Mouse (Mus musculus) stomach, adult 2 months (tissue): Measurements from ENCODE around the gene Rbpj. TPM values are rescaled to one million over a fixed set of nuclear protein-coding genes. Genes with fewer than 3 reads are reported as not detected.

Experiments used
- polyA plus RNA-seq: library from polyadenylated mRNA; depleted of rRNA; stranded (reverse); fragments of >200 nt; gene quantifications from 2 replicates; pipeline ENCODE4 v1.2.3, GENCODE M21; 2012; rRNA removed

Rbpj gene
- polyA plus RNA-seq = 3.0 and 3.1 TPM in 2 replicates

GRCm38 (mm10) chr5:53465883-53466282 is at the start of gene Rbpj:
Rbpj (plus strand) TSS chr5:53466152.

Other genes with a start within 250 kb of the Rbpj start
- 16.2 and 18.2 TPM in 2 replicates for gene Smim20, start 199.1 kb upstream of the Rbpj start, polyA plus RNA-seq
- gene Cckar, start 241.6 kb downstream of the Rbpj start, polyA plus RNA-seq = 16.5 and 27.0 TPM in 2 replicates